8 mouse cellular contexts compared by ENCODE assay signal in the genomic region with DNA sequence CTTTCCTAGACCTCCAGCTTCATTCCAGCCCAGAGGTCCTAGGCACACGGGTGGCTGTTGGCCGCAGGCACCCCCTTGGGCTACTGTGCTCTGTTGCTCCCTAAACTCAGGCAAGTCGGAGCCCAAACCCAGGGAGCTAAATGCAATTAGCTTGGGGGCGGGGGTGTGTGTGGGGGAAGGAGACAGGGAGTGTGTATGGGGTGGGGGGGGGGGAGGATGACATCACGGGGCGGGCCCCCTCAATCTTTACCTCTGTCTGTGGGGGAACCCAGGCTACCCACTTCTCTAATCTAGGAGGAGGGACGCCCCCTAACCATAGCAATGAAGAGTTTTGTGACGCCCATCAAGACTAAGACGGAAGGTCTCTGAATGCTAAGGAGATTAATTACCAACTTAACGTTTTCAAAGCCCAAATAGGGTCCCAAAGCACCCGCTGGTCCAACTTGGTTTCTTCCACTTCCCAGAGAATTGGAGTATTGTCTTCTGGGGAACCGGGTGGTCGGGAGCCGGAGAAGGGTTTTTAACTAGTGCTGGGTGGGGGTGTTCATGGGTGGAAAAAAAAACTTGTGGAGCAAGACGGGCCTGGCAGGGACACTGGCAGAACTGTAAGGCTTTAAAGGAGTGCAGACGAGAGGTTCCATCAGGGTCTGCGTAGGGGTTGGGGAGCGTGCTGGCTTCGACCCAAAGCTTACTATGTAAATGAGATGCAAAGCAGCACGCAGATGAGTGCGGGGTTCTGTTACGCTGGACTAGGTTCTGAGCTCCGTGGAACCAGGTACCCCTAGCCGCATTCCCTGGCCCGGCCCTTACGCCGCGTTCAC. TPM values are rescaled to one million over a fixed set of nuclear protein-coding genes. Genes with fewer than 3 reads are reported as not detected.
DNase-seq lines count a peak whose midpoint lies in the region; ATAC-seq lines count a peak whose summit lies in the region.

TSS of gene Tmem198b (minus strand) at position 100 of the 821 bp plus-strand sequence.

- peaks cover 61% of the 10 kb centered on the region for H3K4me1 ChIP-seq in hindbrain, embryonic 10.5 days (replicated peaks)
- peaks cover 36% of the 10 kb centered on the region for H3K4me1 ChIP-seq in lung, embryonic 16.5 days (replicated peaks; ENCODE audit: control insufficient read depth, insufficient read depth, low read length)

- H3K36me3 ChIP-seq in hindbrain, embryonic 10.5 days: peaks cover 59% of the 10 kb centered on the region
- peaks cover 9% of the 10 kb centered on the region for H3K36me3 ChIP-seq in lung, embryonic 16.5 days (ENCODE audit: control insufficient read depth, insufficient read depth, low read length)

- peak; percentile 66 for ATAC-seq in lung, embryonic 16.5 days (ENCODE audit: low read depth)

- peak within 1 kb of the TSS; percentile 70 for H3K4me2 ChIP-seq in lung, embryonic 16.5 days (ENCODE audit: low read depth, low read length)

- under 1% methylated on average over 28 of the region's 28 CpGs for WGBS in hindbrain, embryonic 10.5 days
- under 1% methylated on average over 28 of the region's 28 CpGs for WGBS in lung, embryonic 16.5 days

- H3K9ac ChIP-seq in lung, embryonic 16.5 days (ENCODE audit: low read length): peak within 1 kb of the TSS; percentile 96

- peak; percentile 66 for DNase-seq in MEL-GATA-1-ER (ENCODE audit: extremely low read depth, low read depth)
- peak; percentile 74 for DNase-seq in cerebellum, adult 11-12 months
- DNase-seq in frontal cortex, adult 2 months (ENCODE audit: extremely low spot score in 1 of 2, low spot score in 1 of 2): peak; percentile 52 to 75
- peak; percentile 84 for DNase-seq in hindbrain, embryonic 10.5 days (ENCODE audit: low spot score)
- DNase-seq in layer of hippocampus, adult 9-11 months: peak; percentile 78
- DNase-seq in ovary, postnatal 14 days (ENCODE audit: low spot score): peak; percentile 65
- DNase-seq in thymus, postnatal 25 days: peak; percentile 70

- peak within 1 kb of the TSS; percentile 86 for H3K4me3 ChIP-seq in hindbrain, embryonic 10.5 days
- peak within 1 kb of the TSS; percentile 84 for H3K4me3 ChIP-seq in lung, embryonic 16.5 days (ENCODE audit: low read length)

- peak within 1 kb of the TSS; percentile 97 for H3K27ac ChIP-seq in hindbrain, embryonic 10.5 days
- peak within 1 kb of the TSS; percentile 99 for H3K27ac ChIP-seq in lung, embryonic 16.5 days (ENCODE audit: low read length)

- no peaks in the 10 kb centered on the region for H3K27me3 ChIP-seq in hindbrain, embryonic 10.5 days (ENCODE audit: insufficient read depth, poor library complexity, severe bottlenecking)
- H3K27me3 ChIP-seq in lung, embryonic 16.5 days (ENCODE audit: control insufficient read depth, insufficient read depth, low read depth, low read length): no peaks in the 10 kb centered on the region

- no peaks in the 10 kb centered on the region for H3K9me3 ChIP-seq in hindbrain, embryonic 10.5 days
- no peaks in the 10 kb centered on the region for H3K9me3 ChIP-seq in lung, embryonic 16.5 days (ENCODE audit: control insufficient read depth, low read length)

RNA-seq across cellular contexts. Expression of gene Tmem198b, which starts in this region (rescaled TPM):
- 21.8 and 22.3 TPM in 2 replicates for polyA plus RNA-seq in frontal cortex, adult 2 months (2012; rRNA removed)
- polyA plus RNA-seq in hindbrain, embryonic 10.5 days (2016; fragmentation: Nextera tagmentation; extraction: Ambion mirVana): 19.1 and 23.3 TPM in 2 replicates
- 18.2 and 18.4 TPM in 2 replicates for polyA plus RNA-seq in lung, embryonic 16.5 days (2015; fragmentation: Nextera tagmentation; extraction: Ambion mirVana)

Comparison
In these comparisons a context has a peak if more than half of its experiments do, and no peak if none do; other contexts are left out.
1. Peak in every context shown above with its lines: DNase-seq, ATAC-seq, H3K4me3 ChIP-seq and H3K27ac ChIP-seq.